Mouse (Mus musculus) liver, embryonic 14.5 days (tissue): ENCODE data around the gene Gm266. TPM values are rescaled to one million over a fixed set of nuclear protein-coding genes. Genes with fewer than 3 reads are reported as not detected.

ENCODE experiments used
- ATAC-seq: fragments of 200-750 bp; cut with Nextera tagmentation; 2 replicates; pipeline ENCODE4 v1.8.0; 2017; ENCODE audit warnings: moderate number of reproducible peaks, mild to moderate bottlenecking, moderate library complexity; ENCODE audit not compliant: insufficient read depth
- DNase-seq, 3 experiments: peaks; one replicate each; pipeline ENCODE4 v3.0.0-alpha.2; 2012 to 2013; ENCODE audit warnings: low read depth in 3 of 3, low spot score in 3 of 3
- H3K27ac ChIP-seq: fragments of 300-500 bp; sonication (generic); 2 replicates; pipeline ENCODE4 v1.5.1; 2014; ENCODE audit warnings: moderate library complexity, mild to moderate bottlenecking, control low read depth, inconsistent platforms
- H3K27me3 ChIP-seq: fragments of 300-500 bp; sonication (generic); 2 replicates; pipeline ENCODE4 v1.6.1; 2014; ENCODE audit warnings: mild to moderate bottlenecking, low read length, moderate library complexity; ENCODE audit not compliant: control insufficient read depth, insufficient read depth
- H3K36me3 ChIP-seq: fragments of 300-500 bp; sonication (generic); replicated peaks from 2 replicates; pipeline ENCODE4 v1.6.1; 2014; ENCODE audit warnings: low read depth; ENCODE audit not compliant: control insufficient read depth, insufficient read depth
- H3K4me1 ChIP-seq, 2 experiments: fragments of 200-500 bp in 1 of 2; fragments of 300-500 bp in 1 of 2; sonication (generic) in 1 of 2; replicated peaks; 2 replicates each; pipeline ENCODE4 v1.6.1; 2012 to 2014; ENCODE audit warnings: antibody characterized with exemption in 1 of 2, inconsistent platforms in 1 of 2, low read length in 1 of 2; ENCODE audit not compliant: control insufficient read depth in 2 of 2, insufficient read depth in 2 of 2
- H3K4me2 ChIP-seq: fragments of 300-500 bp; sonication (generic); 2 replicates; pipeline ENCODE4 v1.6.1; 2014; ENCODE audit warnings: low read depth, mild to moderate bottlenecking, control low read depth, moderate library complexity
- H3K4me3 ChIP-seq, 2 experiments: fragments of 200-500 bp in 1 of 2; fragments of 300-500 bp in 1 of 2; sonication (generic) in 1 of 2; 2 replicates each; pipeline ENCODE4 v1.5.1; 2012 to 2014; ENCODE audit warnings: low read depth in 2 of 2, low read length in 2 of 2, mild to moderate bottlenecking in 2 of 2, control low read depth in 1 of 2, inconsistent platforms in 1 of 2, moderate library complexity in 1 of 2; ENCODE audit not compliant: insufficient read depth in 1 of 2
- H3K9ac ChIP-seq: fragments of 300-500 bp; sonication (generic); replicated peaks from 2 replicates; pipeline ENCODE4 v1.6.1; 2014; ENCODE audit warnings: mild to moderate bottlenecking, control low read depth, moderate library complexity
- H3K9me3 ChIP-seq: fragments of 300-500 bp; sonication (generic); 2 replicates; pipeline ENCODE4 v1.6.1; 2016; ENCODE audit warnings: low read length, mixed read lengths; ENCODE audit not compliant: control insufficient read depth
- CTCF ChIP-seq: IDR thresholded peaks from 2 replicates; pipeline ENCODE4 v1.5.1; 2016; ENCODE audit warnings: antibody characterized with exemption, low read depth, control low read depth
- EP300 ChIP-seq: IDR thresholded peaks from 2 replicates; pipeline ENCODE4 v1.6.1; 2016; ENCODE audit warnings: antibody characterized with exemption, low read depth
- WGBS: fragments of 180-500 bp; shearing (Covaris S2); extraction: QIAGEN DNeasy Blood & Tissue Kit; methylation state at CpG from one replicate; pipeline ENCODE4 v1.1.7; 2014; ENCODE audit not compliant: insufficient replicate concordance; 5-methylcytosine and 5-hydroxymethylcytosine counted together
- polyA plus RNA-seq, 2 experiments: library from polyadenylated mRNA; depleted of rRNA in 1 of 2; stranded (reverse) in 1 of 2; unstranded in 1 of 2; fragments of >200 nt; fragmentation: Nextera tagmentation in 1 of 2; extraction: Ambion mirVana in 1 of 2; gene quantifications; 2 replicates each; pipeline versions ENCODE4 v1.2.1 to v1.2.3; 2012 to 2014

Gene Gm266
- polyA plus RNA-seq, 2 experiments = 0.42 to 0.61 TPM

DNA sequence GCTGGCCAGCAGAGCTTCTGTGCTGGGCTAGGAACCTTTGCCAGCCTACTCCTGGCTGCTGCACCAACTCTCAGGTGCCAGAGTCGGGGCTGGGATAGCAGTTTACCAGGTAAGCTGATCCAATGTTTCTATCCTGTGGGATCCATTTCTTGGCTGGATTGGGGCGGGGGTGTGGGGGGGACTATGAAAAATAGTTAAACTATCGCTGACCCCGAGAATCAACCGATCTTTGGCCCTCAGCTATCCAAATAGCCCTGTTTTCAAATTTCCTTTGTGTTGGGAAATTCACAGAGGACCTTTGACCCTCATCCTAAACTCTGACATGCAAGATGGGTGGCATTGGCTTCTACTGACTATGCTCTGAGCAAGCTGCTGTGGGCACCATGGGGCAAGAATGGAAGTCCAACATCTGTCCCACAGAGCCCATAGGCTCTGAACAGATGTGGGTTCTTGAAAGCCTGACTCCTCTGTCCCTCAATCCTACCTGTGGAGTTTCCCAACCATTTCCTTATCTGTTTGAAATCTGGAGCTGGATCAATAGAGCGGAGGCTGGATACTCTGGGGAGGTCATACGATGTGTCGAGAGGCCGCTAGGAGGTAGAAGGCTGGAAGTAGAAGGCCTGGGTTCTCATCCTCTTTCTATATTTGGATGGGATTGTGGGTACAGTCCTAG lies 44.8 kb downstream of the Gm266 start:
- TF ChIP-seq CTCF (no peak), EP300 (no peak)
- H3K4me3 ChIP-seq = no peak overlapping the region
- H3K36me3 ChIP-seq = peaks cover 13% of the 10 kb centered on the region
- DNase-seq = no peak
- 80% methylated on average over 9 of the region's 9 CpGs for WGBS
- H3K27me3 ChIP-seq = no peaks in the 10 kb centered on the region
- no peak for ATAC-seq
- no peak overlapping the region for H3K4me2 ChIP-seq
- peaks cover 54 to 68% of the 10 kb centered on the region in 2 experiments for H3K4me1 ChIP-seq
- no peaks in the 10 kb centered on the region for H3K9me3 ChIP-seq
- H3K9ac ChIP-seq = no peak overlapping the region
- no peak overlapping the region for H3K27ac ChIP-seq

DNA sequence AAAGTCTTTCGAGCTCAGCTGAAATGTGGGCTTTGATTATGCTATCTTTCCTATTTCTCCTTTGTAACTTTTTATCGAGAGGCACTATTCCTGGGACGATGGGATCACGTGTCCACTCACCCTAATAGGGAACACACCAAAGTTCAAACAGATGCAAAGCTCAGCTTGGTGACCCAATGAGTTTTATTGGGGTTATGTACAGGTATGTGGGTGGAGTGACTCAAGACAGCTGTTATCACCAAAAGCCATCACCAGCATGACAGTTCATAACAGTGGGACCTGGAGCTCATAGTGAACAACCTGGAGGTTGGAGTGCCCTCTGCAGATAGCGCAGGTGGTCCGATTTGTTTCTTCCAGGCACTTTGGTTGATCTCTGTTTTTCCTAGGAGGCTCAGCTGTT lies 46.8 kb downstream of the Gm266 start:
- H3K27me3 ChIP-seq = no peaks in the 10 kb centered on the region
- no peak overlapping the region for H3K9ac ChIP-seq
- peaks cover 63 to 73% of the 10 kb centered on the region in 2 experiments for H3K4me1 ChIP-seq
- no peak overlapping the region for H3K4me2 ChIP-seq
- H3K4me3 ChIP-seq = no peak overlapping the region
- no peak overlapping the region for H3K27ac ChIP-seq
- no peaks in the 10 kb centered on the region for H3K9me3 ChIP-seq
- ATAC-seq (no peak), DNase-seq (no peak)
- TF ChIP-seq EP300 (no peak), CTCF (no peak)
- no peaks in the 10 kb centered on the region for H3K36me3 ChIP-seq
- WGBS = 66% methylated on average over 6 of the region's 6 CpGs

DNA sequence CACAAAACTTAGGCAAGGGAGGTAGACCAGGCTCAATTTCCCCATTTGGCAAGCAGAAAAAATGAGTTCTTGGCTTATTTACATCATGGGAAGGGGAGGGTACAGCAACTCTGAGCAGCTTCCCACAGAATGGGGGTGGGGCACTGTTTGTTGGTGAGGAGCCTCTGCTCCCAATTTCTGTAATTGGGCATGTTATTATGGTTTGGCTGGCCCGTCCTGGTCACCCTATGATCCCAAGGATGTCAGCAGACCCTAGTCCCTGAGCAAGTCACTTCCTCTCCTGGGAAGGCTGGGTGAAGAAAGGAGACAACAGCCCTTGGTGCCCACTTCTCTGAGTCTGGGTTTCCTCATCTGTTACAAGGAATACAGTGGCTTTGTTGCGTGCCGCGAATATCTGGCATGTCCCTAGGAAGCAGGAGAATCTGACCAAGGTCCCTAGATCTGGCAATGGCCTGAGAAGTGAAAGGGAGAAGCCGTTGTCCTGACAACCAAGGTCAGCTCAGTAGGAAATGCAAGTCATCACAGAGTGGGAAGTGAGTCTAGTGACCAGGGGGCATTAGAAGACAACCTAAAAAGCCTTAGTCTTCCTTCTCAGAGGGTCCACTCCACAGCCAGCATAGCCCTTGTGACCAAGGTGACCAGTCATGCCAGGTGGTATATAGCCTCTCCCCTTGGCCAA lies 48.3 kb downstream of the Gm266 start:
- TF ChIP-seq EP300 = no peak
- no peak for TF ChIP-seq CTCF
- peak overlapping the region; percentile 43 for H3K27ac ChIP-seq
- H3K4me1 ChIP-seq = peaks cover 74 to 86% of the 10 kb centered on the region in 2 experiments
- no peaks in the 10 kb centered on the region for H3K27me3 ChIP-seq
- no peak overlapping the region for H3K4me2 ChIP-seq
- H3K9me3 ChIP-seq = no peaks in the 10 kb centered on the region
- WGBS = 34% methylated on average over 5 of the region's 5 CpGs
- ATAC-seq (no peak), DNase-seq (no peak)
- no peak overlapping the region for H3K9ac ChIP-seq
- H3K36me3 ChIP-seq = no peaks in the 10 kb centered on the region
- H3K4me3 ChIP-seq = no peak overlapping the region

DNA sequence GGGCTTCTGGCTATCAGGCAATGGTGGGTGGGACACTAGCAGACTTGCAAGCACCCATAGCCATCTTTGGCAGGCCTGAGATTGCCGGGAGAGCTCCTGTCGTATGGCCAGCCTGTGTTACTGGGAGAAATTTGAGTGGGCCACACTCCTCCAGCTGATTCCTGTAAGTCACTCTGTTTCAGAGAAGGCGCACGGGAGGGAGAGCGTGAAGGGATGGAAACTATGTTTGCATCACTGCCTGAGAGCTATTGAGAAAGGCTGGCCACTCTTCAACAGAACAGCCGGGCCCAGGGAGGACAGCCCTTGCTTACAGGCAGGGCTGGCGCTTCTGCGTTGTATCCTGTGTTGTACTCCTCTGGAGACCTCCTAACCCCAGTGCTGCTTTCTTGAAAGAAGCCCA lies 49.0 kb downstream of the Gm266 start:
- Histone ChIP-seq H3K27me3 (no peaks in the 10 kb centered on the region), H3K9ac (no peak overlapping the region), H3K4me3 (no peak overlapping the region), H3K4me1 (peaks cover 69 to 82% of the 10 kb centered on the region in 2 experiments), H3K9me3 (no peaks in the 10 kb centered on the region), H3K36me3 (no peaks in the 10 kb centered on the region), H3K4me2 (peak overlapping the region; percentile 18; the same call in 1 of the 2 replicates), H3K27ac (peak overlapping the region; percentile 52)
- TF ChIP-seq EP300 (no peak), CTCF (no peak)
- ATAC-seq (no peak), DNase-seq (no peak)
- 67% methylated on average over 8 of the region's 8 CpGs for WGBS

DNA sequence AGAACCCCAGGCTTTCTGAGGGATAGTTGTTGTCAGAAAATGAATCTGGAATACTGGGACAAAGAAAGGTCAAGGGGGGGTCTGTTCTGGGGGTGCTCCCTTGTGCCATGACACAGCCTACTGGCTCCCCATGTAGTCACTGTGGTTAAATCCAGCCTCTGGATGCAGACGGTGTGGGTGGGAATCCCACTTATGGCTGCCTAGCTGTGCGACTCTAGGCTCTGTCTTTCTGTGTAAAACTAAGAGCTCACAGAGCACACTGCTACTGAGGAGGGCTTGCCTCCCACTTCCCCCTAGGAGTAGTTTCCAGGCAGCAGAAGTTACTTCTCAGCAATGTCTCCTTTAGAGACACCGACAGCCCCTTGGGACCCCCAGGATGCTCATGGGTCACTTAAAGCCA lies 49.5 kb downstream of the Gm266 start:
- no peak for TF ChIP-seq CTCF
- no peak for TF ChIP-seq EP300
- Histone ChIP-seq H3K9me3 (no peaks in the 10 kb centered on the region), H3K4me1 (peaks cover 67 to 79% of the 10 kb centered on the region in 2 experiments), H3K4me2 (no peak overlapping the region), H3K27ac (peak overlapping the region; percentile 29), H3K9ac (no peak overlapping the region), H3K36me3 (no peaks in the 10 kb centered on the region), H3K27me3 (no peaks in the 10 kb centered on the region), H3K4me3 (no peak overlapping the region)
- DNase-seq (no peak), ATAC-seq (no peak)
- 79% methylated on average over 3 of the region's 3 CpGs for WGBS
